Mouse (Mus musculus) MEL (cell line): ENCODE measurements at regions not wholly inside any gene's neighbourhood (a gene's known extent, or its start where the extent isn't known, plus 50 kb on each side); places are given as distances from the start of the nearest gene placed in this dataset.

ENCODE experiments used
- DNase-seq: peaks from one replicate; pipeline ENCODE4 v3.0.0; 2011; ENCODE audit warnings: low read depth, low spot score
- H3K27ac ChIP-seq: 2 replicates; pipeline ENCODE4 v1.5.1; 2012; ENCODE audit warnings: low read depth, mild to moderate bottlenecking, control low read depth, low read length, moderate library complexity; ENCODE audit not compliant: control insufficient read depth
- H3K27me3 ChIP-seq, 2 experiments: fragments of 150-350 bp in 1 of 2; sonication (generic) in 1 of 2; 2 replicates each; pipeline ENCODE4 v1.6.1; 2012; ENCODE audit warnings: low read length in 2 of 2, mild to moderate bottlenecking in 2 of 2, improper control_type of control experiment in 1 of 2, moderate library complexity in 1 of 2; ENCODE audit not compliant: insufficient read depth in 2 of 2, control insufficient read depth in 1 of 2
- H3K36me3 ChIP-seq, 2 experiments: 2 replicates each; pipeline ENCODE4 v1.6.1; 2012 to 2014; ENCODE audit warnings: low read length in 2 of 2, improper control_type of control experiment in 1 of 2, inconsistent platforms in 1 of 2, mild to moderate bottlenecking in 1 of 2; ENCODE audit not compliant: insufficient read depth in 2 of 2, control insufficient read depth in 1 of 2
- H3K4me1 ChIP-seq, 2 experiments: fragments of 150-350 bp in 1 of 2; sonication (generic) in 1 of 2; 2 replicates each; pipeline ENCODE4 v1.6.1; 2012; ENCODE audit warnings: low read length in 2 of 2, improper control_type of control experiment in 1 of 2, mild to moderate bottlenecking in 1 of 2; ENCODE audit not compliant: insufficient read depth in 2 of 2, control insufficient read depth in 1 of 2
- H3K4me3 ChIP-seq, 2 experiments: fragments of 150-350 bp in 1 of 2; sonication (generic) in 1 of 2; 2 replicates each; pipeline ENCODE4 v1.5.1; 2012; ENCODE audit warnings: low read depth in 2 of 2, low read length in 2 of 2, mild to moderate bottlenecking in 2 of 2, moderate library complexity in 2 of 2, control low read depth in 1 of 2, improper control_type of control experiment in 1 of 2; ENCODE audit not compliant: control insufficient read depth in 1 of 2, insufficient read depth in 1 of 2
- H3K79me2 ChIP-seq: 2 replicates; pipeline ENCODE4 v1.6.1; 2012; ENCODE audit warnings: mild to moderate bottlenecking, low read length, moderate library complexity; ENCODE audit not compliant: control insufficient read depth, poor library complexity, insufficient read depth
- H3K9ac ChIP-seq: 2 replicates; pipeline ENCODE4 v1.6.1; 2012; ENCODE audit warnings: low read depth, mild to moderate bottlenecking, control low read depth, low read length, moderate library complexity; ENCODE audit not compliant: control insufficient read depth, poor library complexity, severe bottlenecking
- H3K9me3 ChIP-seq: fragments of 150-350 bp; sonication (generic); replicated peaks from 2 replicates; pipeline ENCODE4 v1.6.1; 2012; ENCODE audit warnings: mild to moderate bottlenecking, low read length, improper control_type of control experiment, moderate library complexity; ENCODE audit not compliant: insufficient read depth
- CHD1 ChIP-seq: IDR thresholded peaks from 2 replicates; pipeline ENCODE4 v1.6.1; 2012; ENCODE audit warnings: low read depth, mild to moderate bottlenecking, inconsistent platforms, low read length, improper control_type of control experiment
- ELF1 ChIP-seq: IDR thresholded peaks from 2 replicates; pipeline ENCODE4 v1.6.1; 2014; ENCODE audit warnings: low read depth, mild to moderate bottlenecking, inconsistent platforms, low read length, improper control_type of control experiment, moderate library complexity
- HCFC1 ChIP-seq: IDR thresholded peaks from 2 replicates; pipeline ENCODE4 v1.6.1; 2012; ENCODE audit warnings: low read depth, mild to moderate bottlenecking, inconsistent platforms, low read length, improper control_type of control experiment, moderate library complexity
- JUND ChIP-seq: IDR thresholded peaks from 2 replicates; pipeline ENCODE4 v1.6.1; 2011; ENCODE audit warnings: low read depth, mild to moderate bottlenecking, improper control_type of control experiment, low read length
- MEF2A ChIP-seq: IDR thresholded peaks from 2 replicates; pipeline ENCODE4 v1.6.1; 2014; ENCODE audit warnings: low read depth, mild to moderate bottlenecking, inconsistent platforms, low read length, improper control_type of control experiment; ENCODE audit not compliant: poor library complexity, insufficient replicate concordance, severe bottlenecking; ENCODE audit errors: extremely low read depth
- MYC ChIP-seq: IDR thresholded peaks from 2 replicates; pipeline ENCODE4 v1.6.1; 2011; ENCODE audit warnings: low read depth, mild to moderate bottlenecking, low read length, improper control_type of control experiment, moderate library complexity
- NELFE ChIP-seq: IDR thresholded peaks from 2 replicates; pipeline ENCODE4 v1.6.1; 2011; ENCODE audit warnings: low read depth, low read length, improper control_type of control experiment
- POLR2A ChIP-seq, 2 experiments: IDR thresholded peaks; 2 replicates each; pipeline ENCODE4 v1.6.1; 2011 to 2012; ENCODE audit warnings: low read length in 2 of 2, mild to moderate bottlenecking in 2 of 2, control low read depth in 1 of 2, improper control_type of control experiment in 1 of 2, low read depth in 1 of 2, moderate library complexity in 1 of 2; ENCODE audit not compliant: control insufficient read depth in 1 of 2, insufficient read depth in 1 of 2, poor library complexity in 1 of 2
- POLR2AphosphoS2 ChIP-seq: IDR thresholded peaks from 2 replicates; pipeline ENCODE4 v1.6.1; 2011; ENCODE audit warnings: low read length, improper control_type of control experiment
- POLR2AphosphoS5 ChIP-seq: IDR thresholded peaks from 2 replicates; pipeline ENCODE4 v1.6.1; 2012; ENCODE audit warnings: low read depth, borderline replicate concordance, mild to moderate bottlenecking, inconsistent platforms, low read length, moderate library complexity, mixed read lengths
- RCOR1 ChIP-seq: IDR thresholded peaks from 2 replicates; pipeline ENCODE4 v1.6.1; 2012; ENCODE audit warnings: low read depth, mild to moderate bottlenecking, inconsistent platforms, low read length, improper control_type of control experiment
- SMC3 ChIP-seq: IDR thresholded peaks from 2 replicates; pipeline ENCODE4 v1.6.1; 2011; ENCODE audit warnings: low read depth, low read length, improper control_type of control experiment
- TCF12 ChIP-seq: IDR thresholded peaks from 2 replicates; pipeline ENCODE4 v1.6.1; 2014; ENCODE audit warnings: low read depth, mild to moderate bottlenecking, inconsistent platforms, low read length, improper control_type of control experiment, moderate library complexity
- UBTF ChIP-seq: IDR thresholded peaks from 2 replicates; pipeline ENCODE4 v1.6.1; 2012; ENCODE audit warnings: low read depth, mild to moderate bottlenecking, inconsistent platforms, low read length, improper control_type of control experiment, moderate library complexity, borderline replicate concordance; ENCODE audit not compliant: insufficient read depth
- USF2 ChIP-seq, 2 experiments: IDR thresholded peaks; 2 replicates each; pipeline ENCODE4 v1.6.1; 2011 to 2012; ENCODE audit warnings: improper control_type of control experiment in 2 of 2, low read length in 2 of 2, borderline replicate concordance in 1 of 2, inconsistent platforms in 1 of 2, low read depth in 1 of 2, mild to moderate bottlenecking in 1 of 2; ENCODE audit not compliant: insufficient read depth in 1 of 2
- ZMIZ1 ChIP-seq: IDR thresholded peaks from 2 replicates; pipeline ENCODE4 v1.6.1; 2012; ENCODE audit warnings: low read depth, mild to moderate bottlenecking, inconsistent platforms, low read length, improper control_type of control experiment, moderate library complexity

- DNase-seq = peak; percentile 5
- H3K4me3 ChIP-seq = no peak overlapping the region
- H3K27ac ChIP-seq = no peak overlapping the region
Observed at GRCm38 (mm10) chr6:16965658-16966057, 67.4 kb upstream of the Tfec start.

GRCm38 (mm10) chr6:16964362-16964761 is 66.1 kb upstream of the Tfec start:
- H3K4me1 ChIP-seq = no peaks in the 10 kb centered on the region
- no peak overlapping the region for H3K27ac ChIP-seq
- TF ChIP-seq POLR2AphosphoS2 = no peak
- TF ChIP-seq ELF1 = no peak
- no peak for TF ChIP-seq SMC3
- no peaks in the 10 kb centered on the region for H3K27me3 ChIP-seq
- DNase-seq = no peak
- H3K79me2 ChIP-seq = no peaks in the 10 kb centered on the region
- no peaks in the 10 kb centered on the region for H3K9me3 ChIP-seq
- no peak overlapping the region for H3K9ac ChIP-seq
- no peak overlapping the region for H3K4me3 ChIP-seq
- no peaks in the 10 kb centered on the region for H3K36me3 ChIP-seq

More at GRCm38 (mm10) chr6:16965658-16966057, 67.4 kb upstream of the Tfec start:
- Histone ChIP-seq H3K9me3 (no peaks in the 10 kb centered on the region), H3K9ac (no peak overlapping the region), H3K27me3 (no peaks in the 10 kb centered on the region), H3K4me1 (no peaks in the 10 kb centered on the region), H3K79me2 (no peaks in the 10 kb centered on the region), H3K36me3 (no peaks in the 10 kb centered on the region)
- TF ChIP-seq HCFC1 = no peak
- TF ChIP-seq CHD1 = no peak
- TF ChIP-seq ZMIZ1 = no peak
- TF ChIP-seq POLR2A (IDR thresholded peaks at IDR 0.05; ENCODE audit: control insufficient read depth in 1 of 2, insufficient read depth in 1 of 2, low read depth in 1 of 2, low read length in 2 of 2, poor library complexity in 1 of 2) = no peak
- TF ChIP-seq SMC3 = no peak
- TF ChIP-seq TCF12 = no peak
- TF ChIP-seq POLR2AphosphoS2 = no peak
- TF ChIP-seq POLR2AphosphoS5 = no peak
- TF ChIP-seq MYC = no peak
- TF ChIP-seq NELFE = no peak
- no peak for TF ChIP-seq USF2 (IDR thresholded peaks at IDR 0.05; ENCODE audit: borderline replicate concordance in 1 of 2, insufficient read depth in 1 of 2, low read depth in 1 of 2, low read length in 2 of 2)
- TF ChIP-seq UBTF = no peak
- TF ChIP-seq MEF2A = no peak
- TF ChIP-seq RCOR1 = no peak

- H3K9ac ChIP-seq = no peak overlapping the region
- H3K27ac ChIP-seq = no peak overlapping the region
- no peaks in the 10 kb centered on the region for H3K27me3 ChIP-seq
- H3K4me3 ChIP-seq = no peak overlapping the region
- H3K79me2 ChIP-seq = no peaks in the 10 kb centered on the region
- peak; percentile 2 for DNase-seq
- H3K36me3 ChIP-seq = no peaks in the 10 kb centered on the region
- no peak for TF ChIP-seq JUND
- TF ChIP-seq TCF12 = no peak
- no peaks in the 10 kb centered on the region for H3K9me3 ChIP-seq
- H3K4me1 ChIP-seq = no peaks in the 10 kb centered on the region
Observed at GRCm38 (mm10) chr6:16963958-16964357, 65.7 kb upstream of the Tfec start.
